Mouse (Mus musculus) olfactory bulb, adult 2 months (tissue): ENCODE measurements around the gene Atp5d.

Experiments used
- CTCF ChIP-seq: fragments of 200-500 bp; IDR thresholded peaks from 2 replicates; pipeline ENCODE4 v1.5.1; 2012; ENCODE audit warnings: low read depth, mild to moderate bottlenecking, low read length, moderate library complexity; ENCODE audit not compliant: insufficient read depth
- POLR2A ChIP-seq: fragments of 200-500 bp; IDR thresholded peaks from 2 replicates; pipeline ENCODE4 v1.6.1; 2012; ENCODE audit warnings: mild to moderate bottlenecking, low read depth, low read length, moderate library complexity; ENCODE audit not compliant: insufficient read depth

DNA sequence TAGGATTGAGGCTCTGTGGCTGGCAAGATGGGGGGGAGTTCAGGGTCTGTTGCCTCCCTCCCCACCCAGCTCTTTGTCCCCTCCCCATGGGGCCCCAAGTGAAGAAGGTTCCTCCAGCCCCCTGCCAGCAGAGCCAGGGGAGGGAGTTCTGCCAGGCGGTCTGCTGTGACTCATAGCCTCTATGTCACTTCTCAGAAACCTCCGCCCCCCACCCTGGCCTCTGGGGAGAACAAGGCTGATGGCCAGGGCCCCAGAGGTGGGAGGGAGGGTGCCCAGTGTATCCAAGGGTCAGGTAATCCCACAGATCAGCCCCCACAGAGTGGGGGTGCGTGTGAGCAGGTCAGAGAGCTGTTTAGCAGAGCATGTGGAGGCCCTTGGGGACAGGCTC, 14.4 kb downstream of the Atp5d start:
- TF ChIP-seq CTCF (no peak), POLR2A (no peak)
